1 mouse cellular context compared by ENCODE assay signal in genomic region chr11:120458847-120459597, GRCm38 (mm10).
TF ChIP-seq lines count a peak whose summit lies in the region.

No protein-coding gene starts in this region.

TF ChIP-seq in CH12.LX, 34 proteins besides CTCF, POLR2A, EP300 and RAD21:
- no peak for TF ChIP-seq IRF4 (IDR thresholded peaks at IDR 0.05; ENCODE audit: low read depth, low read length)
- TF ChIP-seq ELF1 (IDR thresholded peaks at IDR 0.05; ENCODE audit: low read depth, low read length): no peak
- peak; percentile 71 for TF ChIP-seq MAX (IDR thresholded peaks at IDR 0.05; ENCODE audit: low read length)
- 0 out of 2 replicates have a peak, but pooled peaks have one; percentile 33 for TF ChIP-seq CHD2 (IDR thresholded peaks at IDR 0.05; ENCODE audit: low read length)
- TF ChIP-seq MAZ (IDR thresholded peaks at IDR 0.05; ENCODE audit: low read depth, low read length): no peak
- no peak; the same call in 1 of the 2 replicates for TF ChIP-seq SMC3 (IDR thresholded peaks at IDR 0.05; ENCODE audit: low read depth, low read length)
- no peak for TF ChIP-seq UBTF (IDR thresholded peaks at IDR 0.05; ENCODE audit: low read depth, low read length)
- no peak for TF ChIP-seq NELFE (IDR thresholded peaks at IDR 0.05; ENCODE audit: low read depth, low read length)
- peak; percentile 85 for TF ChIP-seq MYC (IDR thresholded peaks at IDR 0.05; ENCODE audit: low read depth, low read length)
- TF ChIP-seq MAFK (IDR thresholded peaks at IDR 0.05; ENCODE audit: insufficient replicate concordance, low read length): no peak
- TF ChIP-seq USF1 (IDR thresholded peaks at IDR 0.05; ENCODE audit: low read depth, low read length): no peak
- peak; percentile 25; the same call in 1 of the 2 replicates for TF ChIP-seq SIN3A (IDR thresholded peaks at IDR 0.05; ENCODE audit: low read length)
- TF ChIP-seq ZMIZ1 (IDR thresholded peaks at IDR 0.05; ENCODE audit: low read depth, low read length): no peak
- 0 out of 2 replicates have a peak, but pooled peaks have one; percentile 39 for TF ChIP-seq CHD1 (IDR thresholded peaks at IDR 0.05; ENCODE audit: low read depth, low read length)
- TF ChIP-seq RCOR1 (conservative IDR thresholded peaks at IDR 0.05; ENCODE audit: low read depth, low read length): no peak
- no peak for TF ChIP-seq GABPA (IDR thresholded peaks at IDR 0.05; ENCODE audit: insufficient replicate concordance, low read depth, low read length)
